Mouse (Mus musculus): ENCODE data around the gene Syt12.
A peak's percentile ranks its signal among the peaks of the same experiment; 100 is the strongest.

The Syt12 gene

DNA sequence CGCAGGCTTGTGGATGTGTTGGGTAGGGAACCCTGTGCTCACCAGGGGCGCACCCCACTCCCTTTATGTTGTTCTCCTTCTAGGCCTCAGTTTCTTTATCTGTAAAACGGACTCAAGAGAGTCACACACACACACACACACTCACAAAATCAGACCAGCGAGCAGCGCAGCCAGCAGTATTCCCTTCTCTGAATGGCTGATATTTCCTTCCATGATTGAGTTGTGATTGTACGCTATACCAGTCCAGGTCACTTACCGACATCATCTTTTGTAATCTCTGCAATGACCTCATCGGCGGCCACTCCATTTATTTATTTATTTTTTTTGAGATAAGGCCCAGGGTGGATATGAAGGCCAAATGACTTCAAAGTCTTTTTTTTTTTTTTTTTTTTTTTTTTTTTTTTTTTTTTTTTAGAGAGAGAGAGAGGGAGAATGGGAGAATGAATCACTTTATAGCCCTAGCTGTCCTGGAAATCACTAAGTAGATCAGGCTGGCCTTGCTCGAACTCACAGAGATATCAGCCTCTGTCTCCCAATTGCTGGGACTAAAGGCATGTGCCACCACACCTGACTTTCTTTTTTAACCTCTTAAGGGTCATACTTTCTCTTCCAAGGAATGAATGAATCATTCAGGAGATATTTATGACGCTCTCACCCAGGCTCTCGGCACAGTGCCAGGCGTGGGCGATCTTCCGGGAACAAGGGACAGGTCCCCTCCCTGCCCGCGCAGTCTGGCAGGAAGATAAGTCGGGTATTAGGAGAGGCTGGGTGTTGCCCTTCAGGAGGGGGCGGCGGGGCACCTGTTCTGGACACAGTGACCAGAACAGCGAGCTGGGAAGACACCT lies at the start of gene Syt12:
TSS of gene Syt12 (minus strand) at position 103 of the 845 bp plus-strand sequence.
- DNase-seq = peak; percentile 85

- no peak for DNase-seq
Observed at GRCm38 (mm10) chr19:4521426-4522050, 44.3 kb upstream of the Syt12 start.

GRCm38 (mm10) chr19:4517483-4517882 lies 40.2 kb upstream of the Syt12 start:
- no peak for DNase-seq

DNA sequence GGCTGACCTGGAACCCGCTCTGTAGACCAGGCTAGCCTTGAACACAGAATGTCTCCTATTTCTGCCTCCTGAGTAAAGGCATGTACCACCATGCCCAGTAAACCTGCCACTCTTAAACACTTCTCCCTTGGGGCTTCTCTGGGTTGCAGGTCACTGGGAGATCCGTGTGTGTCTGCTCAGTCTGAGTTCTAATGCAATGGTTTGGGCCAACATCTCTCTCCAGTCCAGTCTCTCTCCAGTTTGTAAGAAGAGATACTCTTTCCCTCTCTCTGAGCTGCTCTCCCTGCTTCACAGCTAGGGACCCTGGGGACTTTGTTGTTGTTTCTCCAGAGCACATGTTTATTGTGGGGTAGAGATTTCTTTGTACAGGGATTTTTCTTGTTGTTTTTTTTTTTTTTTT lies 39.0 kb upstream of the Syt12 start:
- DNase-seq = no peak

DNA sequence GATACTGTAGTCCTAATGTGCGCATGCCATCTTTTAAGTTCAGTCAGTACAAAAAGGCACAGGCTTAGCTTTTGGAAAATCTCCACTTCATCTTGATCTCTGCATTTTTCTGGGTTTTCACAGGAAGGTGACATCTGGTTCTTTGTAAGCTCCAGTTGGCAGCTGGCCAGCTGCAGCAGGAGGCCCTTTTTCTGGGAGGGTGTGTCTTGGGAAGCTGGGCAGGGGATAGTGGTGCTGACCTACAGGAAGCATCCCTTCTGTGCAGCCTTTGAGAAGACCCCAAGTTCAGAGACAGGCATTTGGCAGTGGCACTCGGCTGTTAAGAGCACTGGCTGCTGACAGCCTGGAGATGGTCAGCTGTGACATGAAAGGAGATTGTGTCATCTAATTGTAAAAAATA lies 38.5 kb upstream of the Syt12 start:
- no peak for DNase-seq

GRCm38 (mm10) chr19:4513236-4513858 lies 36.1 kb upstream of the Syt12 start:
- no peak for DNase-seq

DNA sequence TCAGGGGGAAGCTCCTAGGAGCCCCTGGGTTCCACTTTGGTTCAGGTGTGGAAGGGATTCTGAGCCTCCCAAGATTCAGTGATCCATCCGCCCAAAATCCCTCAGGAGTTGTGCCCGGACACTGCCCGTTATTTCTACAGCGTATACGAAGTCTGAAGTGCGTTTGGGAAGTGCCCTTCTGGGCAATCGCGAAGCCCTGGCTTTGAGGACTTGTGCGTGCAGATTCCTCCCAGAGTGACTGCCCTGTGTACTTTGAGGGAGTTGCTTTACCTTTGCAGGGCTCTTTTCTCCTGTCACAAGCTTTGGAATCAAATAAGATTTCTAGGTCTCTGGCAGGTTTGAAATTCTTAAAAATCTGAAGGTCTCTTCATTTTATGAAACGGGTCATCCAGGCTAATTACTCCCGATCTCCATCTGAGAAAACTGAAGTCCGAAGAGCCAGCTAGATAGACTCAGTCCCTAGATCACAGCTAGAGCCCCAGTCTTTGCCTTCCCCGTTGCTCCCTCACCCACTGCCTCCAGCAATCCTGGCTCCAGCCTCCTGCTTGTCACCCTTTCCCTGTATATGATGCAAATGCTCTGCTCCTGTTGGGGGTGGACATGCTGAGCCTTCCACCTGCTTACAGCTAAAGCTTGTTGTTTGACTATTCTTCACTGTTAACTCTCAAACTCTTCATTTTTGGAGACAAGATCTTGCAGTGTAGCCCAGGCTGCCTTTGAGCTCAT lies 34.0 kb upstream of the Syt12 start:
- no peak for DNase-seq

- peak; percentile 99 for DNase-seq
Observed at GRCm38 (mm10) chr19:4509986-4510963, 33.0 kb upstream of the Syt12 start, which contains the start of gene Pcx. TSS of gene Pcx (plus strand) at chr19:4510472.

- no peak for DNase-seq
Observed at GRCm38 (mm10) chr19:4507746-4508145, 30.5 kb upstream of the Syt12 start.

DNA sequence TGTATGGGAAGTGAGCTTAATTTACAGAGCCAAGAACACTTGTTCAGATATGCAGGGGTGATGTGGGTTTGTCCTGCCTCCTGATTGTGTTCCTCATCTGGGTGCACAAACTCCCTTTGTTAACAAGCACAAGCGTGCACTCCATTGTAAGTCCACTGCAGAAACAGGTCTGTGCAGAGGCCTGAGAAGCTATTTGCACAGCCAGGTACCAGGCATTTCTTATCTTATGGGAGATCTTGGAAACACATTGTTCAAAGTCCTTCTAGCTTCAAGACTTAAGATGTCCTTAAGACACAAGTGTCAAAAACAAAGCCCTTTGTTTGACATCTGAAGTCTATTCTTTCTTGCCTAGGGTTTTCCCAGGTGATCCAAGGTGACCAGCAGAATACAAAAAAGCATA lies 27.6 kb upstream of the Syt12 start:
- DNase-seq = no peak

DNA sequence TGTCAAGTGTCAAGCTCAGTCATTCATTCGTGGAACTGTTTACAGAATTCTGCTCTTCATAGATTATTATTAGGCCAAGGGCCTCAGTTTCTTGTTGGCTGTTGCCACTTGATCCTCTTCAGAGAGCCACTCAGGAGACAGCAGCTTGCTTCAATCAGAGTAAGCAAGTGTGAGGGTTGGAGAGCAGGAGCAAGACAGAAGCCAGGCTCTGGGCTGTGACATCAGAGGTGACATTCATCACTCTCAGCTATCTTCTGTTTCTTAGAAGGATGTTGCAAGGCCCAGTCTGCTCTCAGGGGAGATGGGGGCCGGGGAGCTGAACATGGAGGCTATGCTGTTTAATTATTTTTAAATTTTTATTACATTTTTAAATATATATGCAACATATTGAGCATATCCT lies 25.5 kb upstream of the Syt12 start:
- DNase-seq = no peak

- DNase-seq = no peak
Observed at GRCm38 (mm10) chr19:4498062-4498933, 21.1 kb upstream of the Syt12 start, which contains the start of gene 2010003K11Rik. TSS of gene 2010003K11Rik (minus strand) at chr19:4498583.

DNA sequence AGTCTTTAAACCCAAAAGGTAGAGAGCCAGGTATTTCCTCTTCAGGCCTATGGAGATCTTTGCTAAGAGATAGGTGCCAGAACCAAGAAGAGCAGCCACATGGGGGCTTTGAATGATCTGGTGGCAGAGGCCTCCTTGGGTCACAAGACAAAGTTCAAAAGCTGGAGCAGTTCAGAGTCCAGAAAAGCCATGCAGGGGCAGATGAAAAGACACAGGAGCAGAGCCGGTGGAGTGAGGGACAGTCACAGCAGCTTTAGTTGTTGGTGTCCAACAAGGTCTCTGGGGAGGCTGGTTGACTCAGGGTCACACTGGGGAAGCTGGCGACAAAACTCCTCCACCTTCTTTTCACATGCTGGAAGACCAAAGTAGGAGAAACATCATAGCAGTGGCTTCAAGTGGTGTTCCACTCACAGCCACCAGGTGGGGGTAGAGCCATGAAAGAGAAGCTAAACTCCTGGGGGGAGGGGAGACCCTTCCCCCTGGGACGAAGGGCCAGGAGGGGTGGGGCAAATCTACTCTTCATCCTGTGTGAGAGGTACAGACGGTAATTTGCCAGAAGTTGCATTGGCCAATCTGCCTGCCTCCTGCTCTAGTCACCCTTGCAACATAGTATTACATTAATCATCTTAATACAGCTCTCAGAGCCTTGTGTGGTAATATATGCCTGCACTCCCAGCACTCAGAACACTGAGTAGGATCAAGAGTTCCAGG lies 20.2 kb upstream of the Syt12 start:
- peak; percentile 75 for DNase-seq

DNA sequence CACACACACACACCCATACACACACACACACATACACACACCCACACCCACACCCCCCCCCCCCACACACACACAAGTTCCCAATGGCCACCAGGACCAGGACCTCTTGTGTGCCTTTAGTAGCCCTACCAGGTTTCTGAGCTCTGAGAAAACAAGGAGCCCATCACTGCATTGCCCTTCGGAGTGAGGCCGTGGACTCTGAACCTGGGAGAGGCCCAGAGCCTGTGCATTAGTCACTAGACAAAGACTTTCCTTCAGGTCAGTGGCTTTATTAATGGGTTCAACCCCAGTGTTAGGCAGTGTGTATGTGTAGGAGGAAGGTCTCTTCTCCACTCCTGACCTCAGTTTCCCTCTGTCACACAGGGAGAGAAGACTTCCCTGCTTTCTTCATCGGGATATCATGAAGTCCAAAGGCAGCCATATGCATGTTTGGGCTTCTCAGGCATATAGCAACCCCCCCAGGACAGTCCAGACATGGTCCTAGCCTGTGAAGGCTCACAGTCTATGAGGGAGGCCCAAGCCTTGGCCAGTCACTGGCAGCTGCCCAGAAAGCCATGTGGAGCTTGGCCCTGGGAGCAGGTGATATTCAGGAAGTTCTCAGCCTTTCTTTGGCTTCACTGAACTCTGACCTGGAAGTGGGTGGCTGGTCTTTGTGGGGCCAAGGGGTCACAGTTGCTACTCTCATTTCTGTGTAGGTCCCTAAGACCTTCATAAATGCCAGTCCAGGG lies 19.5 kb upstream of the Syt12 start:
- no peak for DNase-seq

- DNase-seq = no peak
Observed at GRCm38 (mm10) chr19:4495814-4496213, 18.6 kb upstream of the Syt12 start.

GRCm38 (mm10) chr19:4494707-4495106 lies 17.5 kb upstream of the Syt12 start:
- no peak for DNase-seq

GRCm38 (mm10) chr19:4492526-4493296 lies 15.5 kb upstream of the Syt12 start:
- peak; percentile 95 for DNase-seq

DNA sequence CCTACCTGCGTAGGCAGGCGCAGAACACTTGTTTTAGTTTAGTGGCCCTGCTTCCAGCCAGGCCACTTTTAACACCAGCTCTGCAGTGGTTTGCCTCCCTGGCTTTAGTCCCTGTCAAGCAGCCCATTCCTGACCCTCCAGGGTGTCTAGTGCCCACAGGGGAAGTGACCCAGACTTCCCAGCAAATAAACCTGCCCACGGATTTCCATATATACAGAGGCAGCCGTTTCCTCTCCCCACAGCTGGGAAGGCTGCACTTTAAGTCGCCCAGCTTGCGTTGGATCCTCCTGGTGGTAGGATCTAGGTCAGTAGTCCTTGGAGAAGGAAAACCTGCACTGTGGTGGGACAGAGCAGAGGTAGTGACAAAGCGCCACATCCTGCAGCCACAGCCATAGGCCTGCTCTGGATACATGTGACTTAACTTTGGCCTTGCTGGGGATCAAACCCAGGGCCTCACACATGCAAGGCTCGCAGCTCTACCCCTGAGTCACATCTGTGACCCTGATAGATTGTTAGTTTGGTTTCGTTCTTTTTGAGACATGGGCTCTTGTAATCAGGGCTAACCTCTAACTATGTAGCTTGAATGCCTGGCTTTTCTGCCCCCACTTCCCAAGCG lies 13.9 kb upstream of the Syt12 start:
- DNase-seq = no peak
